Mouse (Mus musculus): ENCODE measurements around the gene Hand1.
A peak's percentile ranks its signal among the peaks of the same experiment; 100 is the strongest.

Gene Hand1

DNA sequence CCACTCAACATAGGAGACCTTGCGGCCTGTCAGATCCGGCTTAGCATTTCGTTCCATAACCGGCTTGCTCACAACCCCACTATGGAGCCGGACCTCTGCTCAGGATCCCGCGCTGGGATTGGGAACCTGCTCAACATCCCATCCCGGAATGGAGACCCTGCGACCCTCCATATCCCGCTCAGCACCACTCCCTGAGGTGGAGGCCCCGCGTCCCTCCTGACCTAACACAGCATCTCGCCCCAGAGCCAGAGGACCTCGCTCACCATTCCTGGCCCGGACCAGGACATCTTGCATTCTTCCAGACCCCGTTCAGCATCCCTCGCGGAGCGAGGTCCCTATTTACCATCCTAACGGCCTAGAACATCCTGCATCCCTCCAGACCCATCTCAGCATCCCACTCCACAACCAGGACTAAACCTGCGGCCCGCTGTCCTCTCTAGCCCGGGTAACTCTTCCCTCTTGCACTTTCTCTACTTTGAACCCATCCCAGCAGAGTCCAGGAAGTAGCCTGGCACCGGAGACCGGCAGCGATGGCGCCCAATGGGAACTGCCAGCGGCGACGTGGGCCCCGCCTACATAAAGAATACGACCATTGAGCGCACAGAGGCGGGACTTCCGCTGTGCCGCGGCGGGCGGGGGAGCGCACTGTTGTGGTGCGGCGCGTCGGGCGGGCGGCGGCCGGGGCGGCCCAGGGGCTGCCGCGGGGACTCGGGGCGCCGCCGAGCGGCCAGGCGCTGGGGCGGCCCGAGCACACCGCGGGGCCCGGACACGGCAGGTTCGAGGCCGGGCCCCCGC is 31.4 kb downstream of the Hand1 start, which contains the start of gene Sap30l:
Gene Sap30l (plus strand): TSS at position 667 of the 795 bp plus-strand sequence.
- peak; percentile 99 for DNase-seq

DNA sequence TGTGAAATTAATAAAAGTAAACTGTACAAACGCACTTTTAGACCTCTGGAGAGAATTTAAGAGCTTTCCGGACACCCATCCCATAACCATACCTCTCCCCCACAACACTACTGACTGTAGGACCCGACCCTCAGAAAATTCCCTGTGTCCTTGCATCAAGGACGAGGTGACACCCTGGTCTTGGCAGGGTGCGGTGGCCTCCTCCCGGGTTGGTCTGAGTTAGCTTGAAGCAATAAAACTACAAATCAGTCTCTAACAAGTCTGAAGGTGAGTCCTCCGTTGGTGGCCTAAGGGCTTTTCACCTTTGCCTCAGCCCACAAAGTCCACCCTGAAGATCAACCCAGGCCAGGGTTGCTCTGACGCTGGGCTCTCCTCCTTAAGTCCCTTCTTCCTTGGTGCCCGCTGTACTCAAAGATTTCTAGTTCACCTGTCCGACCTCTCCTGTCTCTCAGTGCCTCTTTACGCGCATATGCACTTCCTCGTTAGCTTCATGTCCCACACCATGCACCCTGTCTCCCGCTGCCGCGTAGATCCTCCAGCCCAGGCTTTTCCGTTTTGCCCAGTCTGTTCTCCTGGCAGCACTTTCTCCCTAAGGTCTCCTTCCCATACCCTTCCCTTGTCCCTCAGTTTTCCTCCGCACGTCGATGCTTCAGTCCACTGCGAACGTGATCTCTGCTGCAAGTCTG is 32.2 kb downstream of the Hand1 start:
- DNase-seq, result peak; percentile 26

GRCm38 (mm10) chr11:57799456-57799855 is 33.2 kb downstream of the Hand1 start:
- DNase-seq, result no peak

DNA sequence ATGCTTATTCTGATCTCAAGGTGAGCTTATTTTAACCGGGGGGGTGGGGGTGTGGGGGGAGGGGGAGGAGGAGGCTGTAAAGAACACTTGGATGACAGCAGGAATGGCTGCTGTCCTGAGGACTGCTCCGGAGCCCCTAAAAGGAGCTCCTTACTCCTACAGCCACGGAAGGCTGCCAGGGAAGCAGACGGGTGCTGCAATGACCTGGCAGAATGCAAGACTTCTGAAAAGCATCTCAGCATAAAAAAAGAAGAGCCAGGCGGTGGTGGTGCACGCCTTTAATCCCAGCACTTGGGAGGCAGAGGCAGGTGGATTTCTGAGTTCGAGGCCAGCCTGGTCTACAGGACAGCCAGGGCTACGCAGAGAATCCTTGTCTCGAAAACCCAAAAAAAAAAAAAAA is 34.8 kb downstream of the Hand1 start:
- no peak for DNase-seq

- no peak for DNase-seq
These were observed 37.5 kb downstream of the Hand1 start for GRCm38 (mm10) chr11:57795086-57795485.

DNA sequence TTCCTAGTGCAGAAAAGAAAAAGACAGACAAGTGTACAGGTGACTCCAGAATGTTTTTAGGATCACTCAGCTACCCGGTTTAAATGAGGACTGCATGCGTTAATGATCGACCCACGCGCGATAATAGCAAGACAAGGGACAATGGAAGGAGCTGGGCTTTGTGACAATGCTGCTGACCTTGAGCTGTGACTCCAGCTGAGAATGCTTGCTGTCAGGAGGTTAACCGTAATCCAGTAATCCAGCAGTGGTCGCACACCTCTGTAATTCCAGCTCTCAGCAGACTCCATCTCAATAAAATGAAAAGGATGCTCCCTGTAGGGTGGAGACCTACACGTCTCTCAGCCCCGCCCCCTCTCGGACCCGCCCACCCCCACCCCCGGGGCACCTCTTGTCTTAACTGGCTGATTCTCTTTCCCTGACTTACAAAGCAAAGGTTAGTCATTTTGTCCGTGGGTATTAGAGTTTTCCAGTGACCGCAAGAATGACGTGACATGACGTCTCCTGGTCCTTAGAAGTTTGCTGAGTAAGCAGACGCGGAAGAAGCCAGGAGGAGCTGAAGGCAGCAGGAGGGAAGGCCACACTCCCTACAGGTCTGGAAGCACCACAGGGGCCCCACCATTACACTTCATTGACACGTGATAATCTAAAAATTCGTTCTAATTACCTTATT is 41.6 kb downstream of the Hand1 start:
- DNase-seq, result no peak

DNA sequence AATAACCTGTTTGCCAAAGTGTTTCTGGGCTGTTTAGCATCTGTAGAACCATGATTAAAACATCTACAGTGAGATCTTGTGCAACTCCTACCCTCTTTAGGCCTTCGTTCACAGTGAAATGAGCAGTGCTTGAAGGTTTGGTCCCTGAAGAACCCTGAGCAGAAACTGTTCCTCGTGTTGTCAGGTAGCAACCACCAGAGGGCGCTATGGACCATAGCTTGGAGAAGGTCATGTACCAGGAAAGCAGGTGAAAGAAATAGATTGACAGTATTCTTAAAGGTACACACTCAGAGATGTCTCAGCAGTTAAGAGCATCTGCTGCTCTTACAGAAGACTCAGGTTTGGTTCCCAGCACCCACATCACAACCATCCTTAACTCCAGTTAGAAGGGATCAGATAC is 44.7 kb downstream of the Hand1 start:
- DNase-seq, result peak; percentile 46

DNA sequence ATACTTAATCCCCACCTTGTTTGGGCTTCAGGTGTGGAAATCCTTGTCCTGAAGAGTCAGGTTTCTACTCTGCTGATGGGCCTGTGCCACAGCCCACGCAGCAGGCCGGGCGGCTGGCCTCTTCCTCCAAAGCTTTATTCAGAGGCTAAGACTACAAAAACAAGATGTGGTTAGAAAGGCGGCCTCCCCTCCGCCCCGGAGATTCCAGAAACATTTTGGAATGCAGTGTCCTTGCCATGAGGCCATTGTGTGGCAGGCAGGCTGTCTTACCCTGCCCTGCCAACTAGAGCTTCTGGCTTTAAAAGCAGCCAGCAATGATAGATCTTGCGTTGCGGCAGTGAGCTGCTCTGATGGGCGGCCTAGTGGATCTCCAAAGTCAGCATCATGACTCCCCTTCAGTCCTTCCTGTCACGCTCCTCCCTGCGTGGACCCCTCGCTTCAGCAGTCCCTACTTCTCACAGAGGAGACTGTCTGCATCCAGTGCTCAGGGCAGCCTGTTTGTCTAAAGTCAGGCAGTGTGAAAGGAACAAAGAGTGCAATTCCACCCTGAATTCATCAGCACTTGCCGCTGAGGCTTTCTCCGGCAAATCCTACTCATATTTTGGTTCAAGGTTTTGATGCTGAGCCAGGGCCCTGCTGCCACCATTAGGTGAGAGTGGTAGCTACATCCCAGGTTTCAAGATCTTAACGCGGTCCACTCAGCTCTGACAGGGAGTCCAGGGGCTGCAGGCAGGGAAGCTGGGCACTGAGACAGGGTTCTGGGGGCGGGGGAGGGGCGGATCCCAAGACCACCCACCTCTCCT is 45.8 kb downstream of the Hand1 start:
- DNase-seq, result peak; percentile 44

- DNase-seq, result no peak
These were observed 52.8 kb downstream of the Hand1 start for GRCm38 (mm10) chr11:57779824-57780223.

All from kidney, postnatal 14 days (tissue).